Mouse (Mus musculus): ENCODE results near the gene Arid3c. TPM values are rescaled to one million over a fixed set of nuclear protein-coding genes. Genes with fewer than 3 reads are reported as not detected.

Gene Arid3c
- polyA plus RNA-seq, 1 experiment from 2014 or later = 1.8 TPM

GRCm38 (mm10) chr4:41738256-41738603 lies 7.3 kb upstream of the Arid3c start:
- Histone ChIP-seq H3K9ac (replicated peaks; ENCODE audit: low read depth, low read length) (no peak overlapping the region), H3K4me1 (ENCODE audit: control insufficient read depth, insufficient read depth, low read length) (peaks cover 14% of the 10 kb centered on the region), H3K36me3 (ENCODE audit: control insufficient read depth, insufficient read depth, low read length) (no peaks in the 10 kb centered on the region), H3K27me3 (ENCODE audit: control insufficient read depth, insufficient read depth, low read length) (no peaks in the 10 kb centered on the region), H3K27ac (ENCODE audit: low read depth, low read length) (no peak overlapping the region), H3K9me3 (ENCODE audit: control insufficient read depth, low read length) (no peaks in the 10 kb centered on the region), H3K4me2 (ENCODE audit: low read depth, low read length) (no peak overlapping the region), H3K4me3 (ENCODE audit: low read depth, low read length) (no peak overlapping the region)
- no peak for ATAC-seq (ENCODE audit: low read depth)
- WGBS = 68% methylated on average over 1 of the region's 1 CpGs

DNA sequence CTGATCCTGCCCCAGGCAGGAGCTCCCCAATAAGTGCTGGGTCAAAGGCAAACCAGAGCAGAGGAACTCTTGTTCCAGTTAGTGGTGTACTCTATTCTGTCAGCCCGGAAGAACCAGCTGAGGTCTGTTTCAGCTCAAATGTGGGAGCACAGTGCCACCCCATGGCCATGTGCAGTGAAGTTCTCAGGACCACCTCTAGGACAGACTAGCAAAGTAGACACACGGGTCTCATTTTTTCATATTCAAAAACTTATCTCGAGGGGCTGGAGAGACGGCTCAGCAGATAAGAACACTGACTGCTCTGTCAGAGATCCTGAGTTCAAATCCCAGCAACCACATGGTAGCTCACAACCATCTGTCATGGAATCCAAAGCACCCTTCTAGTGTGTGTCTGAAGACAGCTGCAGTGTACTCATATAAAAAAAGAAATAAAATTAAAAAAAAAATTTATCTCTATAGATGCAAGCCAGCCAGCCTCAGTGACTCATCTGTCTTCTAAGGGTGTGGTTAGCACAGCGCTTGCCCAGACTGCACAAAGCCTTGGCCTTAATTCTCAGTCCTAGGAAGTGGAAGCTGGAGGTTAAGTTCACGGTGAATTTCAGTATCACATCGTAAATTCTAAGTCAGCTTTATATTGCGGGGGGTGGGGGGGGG lies 6.8 kb upstream of the Arid3c start:
- no peak overlapping the region for H3K27ac ChIP-seq (ENCODE audit: low read depth, low read length)
- 44% methylated on average over 8 of the region's 8 CpGs for WGBS
- H3K4me2 ChIP-seq (ENCODE audit: low read depth, low read length) = no peak overlapping the region
- no peak overlapping the region for H3K4me3 ChIP-seq (ENCODE audit: low read depth, low read length)
- H3K27me3 ChIP-seq (ENCODE audit: control insufficient read depth, insufficient read depth, low read length) = 0 out of 2 replicates have a peak, but pooled peaks cover 3% of the 10 kb centered on the region
- H3K4me1 ChIP-seq (ENCODE audit: control insufficient read depth, insufficient read depth, low read length) = peaks cover 14% of the 10 kb centered on the region
- no peaks in the 10 kb centered on the region for H3K36me3 ChIP-seq (ENCODE audit: control insufficient read depth, insufficient read depth, low read length)
- ATAC-seq (ENCODE audit: low read depth) = peak; percentile 52; the same call in 1 of the 2 replicates
- no peak overlapping the region for H3K9ac ChIP-seq (replicated peaks; ENCODE audit: low read depth, low read length)
- H3K9me3 ChIP-seq (ENCODE audit: control insufficient read depth, low read length) = no peaks in the 10 kb centered on the region

- Histone ChIP-seq H3K4me3 (ENCODE audit: low read depth, low read length) (no peak overlapping the region), H3K9me3 (ENCODE audit: control insufficient read depth, low read length) (no peaks in the 10 kb centered on the region), H3K27ac (ENCODE audit: low read depth, low read length) (peak overlapping the region; percentile 62), H3K27me3 (ENCODE audit: control insufficient read depth, insufficient read depth, low read length) (peaks cover 20% of the 10 kb centered on the region), H3K4me1 (ENCODE audit: control insufficient read depth, insufficient read depth, low read length) (peaks cover 26% of the 10 kb centered on the region), H3K4me2 (ENCODE audit: low read depth, low read length) (peak overlapping the region; percentile 29; the same call in 1 of the 2 replicates), H3K9ac (replicated peaks; ENCODE audit: low read depth, low read length) (0 out of 2 replicates have a peak overlapping the region, but pooled peaks have one; percentile 7), H3K36me3 (ENCODE audit: control insufficient read depth, insufficient read depth, low read length) (no peaks in the 10 kb centered on the region)
- WGBS = 6% methylated on average over 20 of the region's 20 CpGs
- ATAC-seq (ENCODE audit: low read depth) = peak; percentile 24; the same call in 1 of the 2 replicates
These were observed 3.9 kb downstream of the Arid3c start for GRCm38 (mm10) chr4:41726826-41727621.

DNA sequence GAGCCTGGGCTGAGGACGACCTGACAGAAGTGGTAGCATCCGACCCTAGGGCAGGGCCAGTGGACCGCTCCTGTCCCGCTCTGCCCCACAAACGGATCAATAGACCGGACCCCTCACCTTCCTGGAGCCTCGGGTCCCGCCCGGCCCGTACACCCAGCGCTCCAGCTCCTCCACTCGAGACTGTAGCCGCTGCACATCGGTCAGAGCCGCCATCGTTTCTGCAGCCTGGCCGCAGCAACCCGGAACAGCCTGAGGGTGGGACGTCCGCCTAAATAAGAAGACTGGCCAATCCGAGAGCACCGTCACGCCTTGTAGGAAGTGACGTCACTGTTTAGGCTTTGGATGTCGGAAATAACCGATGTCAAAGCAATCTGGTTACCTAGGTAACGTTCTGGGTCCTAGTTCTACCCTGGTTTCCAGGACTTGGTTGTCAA lies 8.0 kb downstream of the Arid3c start, which contains the start of gene Dctn3:
Gene Dctn3, minus strand, starts transcription at position 253 of the 434 bp plus-strand sequence.
- WGBS = under 1% methylated on average over 27 of the region's 27 CpGs
- H3K4me1 ChIP-seq (ENCODE audit: control insufficient read depth, insufficient read depth, low read length) = peaks cover 29% of the 10 kb centered on the region
- H3K27ac ChIP-seq (ENCODE audit: low read depth, low read length) = peak within 1 kb of the TSS; percentile 52
- H3K9ac ChIP-seq (replicated peaks; ENCODE audit: low read depth, low read length) = peak within 1 kb of the TSS; percentile 89
- no peaks in the 10 kb centered on the region for H3K9me3 ChIP-seq (ENCODE audit: control insufficient read depth, low read length)
- peak within 1 kb of the TSS; percentile 58 for H3K4me2 ChIP-seq (ENCODE audit: low read depth, low read length)
- peaks cover 24% of the 10 kb centered on the region for H3K36me3 ChIP-seq (ENCODE audit: control insufficient read depth, insufficient read depth, low read length)
- H3K27me3 ChIP-seq (ENCODE audit: control insufficient read depth, insufficient read depth, low read length) = peaks cover 5% of the 10 kb centered on the region
- H3K4me3 ChIP-seq (ENCODE audit: low read depth, low read length) = peak within 1 kb of the TSS; percentile 75
- peak; percentile 94 for ATAC-seq (ENCODE audit: low read depth)

DNA sequence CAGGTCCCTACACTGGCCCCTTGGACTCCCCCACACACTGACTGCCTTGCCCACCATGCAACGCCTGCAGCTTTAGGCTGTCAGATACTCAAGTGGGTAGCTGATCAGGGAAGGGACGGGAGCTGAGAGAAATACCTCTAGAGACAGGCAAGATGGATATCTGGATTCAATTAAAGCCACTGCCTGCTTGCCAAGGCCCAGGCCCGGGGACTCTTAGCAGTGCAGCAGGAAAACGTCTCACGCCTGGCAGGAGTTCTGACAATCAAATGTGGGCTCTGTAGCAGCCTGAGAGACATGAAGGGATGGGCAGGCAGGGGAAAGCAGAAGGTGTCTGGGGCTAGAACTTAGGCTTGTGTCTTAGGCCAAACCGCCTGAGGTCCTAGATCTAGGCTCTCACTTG lies 14.1 kb downstream of the Arid3c start:
- no peak for ATAC-seq (ENCODE audit: low read depth)
- H3K27ac ChIP-seq (ENCODE audit: low read depth, low read length) = peak overlapping the region; percentile 17; the same call in 1 of the 2 replicates
- peaks cover 33% of the 10 kb centered on the region for H3K36me3 ChIP-seq (ENCODE audit: control insufficient read depth, insufficient read depth, low read length)
- WGBS = 76% methylated on average over 6 of the region's 6 CpGs
- H3K27me3 ChIP-seq (ENCODE audit: control insufficient read depth, insufficient read depth, low read length) = no peaks in the 10 kb centered on the region
- H3K9ac ChIP-seq (replicated peaks; ENCODE audit: low read depth, low read length) = no peak overlapping the region
- no peak overlapping the region for H3K4me3 ChIP-seq (ENCODE audit: low read depth, low read length)
- H3K9me3 ChIP-seq (ENCODE audit: control insufficient read depth, low read length) = no peaks in the 10 kb centered on the region
- H3K4me2 ChIP-seq (ENCODE audit: low read depth, low read length) = no peak overlapping the region
- peaks cover 27% of the 10 kb centered on the region for H3K4me1 ChIP-seq (ENCODE audit: control insufficient read depth, insufficient read depth, low read length)

- peaks cover 29% of the 10 kb centered on the region for H3K4me1 ChIP-seq (ENCODE audit: control insufficient read depth, insufficient read depth, low read length)
- no peaks in the 10 kb centered on the region for H3K9me3 ChIP-seq (ENCODE audit: control insufficient read depth, low read length)
- peaks cover 32% of the 10 kb centered on the region for H3K36me3 ChIP-seq (ENCODE audit: control insufficient read depth, insufficient read depth, low read length)
- H3K27ac ChIP-seq (ENCODE audit: low read depth, low read length) = no peak overlapping the region
- no peak overlapping the region for H3K4me3 ChIP-seq (ENCODE audit: low read depth, low read length)
- WGBS = 84% methylated on average over 5 of the region's 5 CpGs
- no peaks in the 10 kb centered on the region for H3K27me3 ChIP-seq (ENCODE audit: control insufficient read depth, insufficient read depth, low read length)
- no peak for ATAC-seq (ENCODE audit: low read depth)
- no peak overlapping the region for H3K9ac ChIP-seq (replicated peaks; ENCODE audit: low read depth, low read length)
- H3K4me2 ChIP-seq (ENCODE audit: low read depth, low read length) = no peak overlapping the region
These were observed 15.3 kb downstream of the Arid3c start for GRCm38 (mm10) chr4:41715596-41715995.

DNA sequence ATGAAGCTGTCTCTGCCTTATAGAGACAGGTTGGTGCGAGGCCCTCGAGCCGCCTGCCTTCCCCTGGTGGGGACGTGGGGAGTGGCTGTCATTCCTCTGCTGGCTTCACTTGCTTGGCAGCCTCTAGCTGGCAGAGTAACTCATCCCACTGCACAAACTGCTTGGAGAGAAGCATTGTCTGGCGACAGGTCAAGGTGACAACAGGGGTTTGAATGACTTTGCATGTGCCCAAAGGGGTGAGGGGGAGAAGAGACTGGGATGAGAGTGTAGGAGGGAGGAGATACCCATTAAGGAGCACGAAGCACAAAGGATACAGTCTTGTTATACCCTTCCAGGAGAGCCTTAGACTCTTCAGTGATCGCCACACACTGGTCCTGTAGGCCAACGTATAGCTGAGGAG lies 15.9 kb downstream of the Arid3c start:
- Histone ChIP-seq H3K4me2 (ENCODE audit: low read depth, low read length) (no peak overlapping the region), H3K27ac (ENCODE audit: low read depth, low read length) (no peak overlapping the region), H3K9ac (replicated peaks; ENCODE audit: low read depth, low read length) (no peak overlapping the region), H3K4me3 (ENCODE audit: low read depth, low read length) (no peak overlapping the region), H3K36me3 (ENCODE audit: control insufficient read depth, insufficient read depth, low read length) (peaks cover 27% of the 10 kb centered on the region), H3K27me3 (ENCODE audit: control insufficient read depth, insufficient read depth, low read length) (no peaks in the 10 kb centered on the region), H3K4me1 (ENCODE audit: control insufficient read depth, insufficient read depth, low read length) (peaks cover 29% of the 10 kb centered on the region), H3K9me3 (ENCODE audit: control insufficient read depth, low read length) (no peaks in the 10 kb centered on the region)
- no peak for ATAC-seq (ENCODE audit: low read depth)
- 80% methylated on average over 8 of the region's 8 CpGs for WGBS

- no peaks in the 10 kb centered on the region for H3K27me3 ChIP-seq (ENCODE audit: control insufficient read depth, insufficient read depth, low read length)
- ATAC-seq (ENCODE audit: low read depth) = no peak
- peaks cover 22% of the 10 kb centered on the region for H3K36me3 ChIP-seq (ENCODE audit: control insufficient read depth, insufficient read depth, low read length)
- H3K4me2 ChIP-seq (ENCODE audit: low read depth, low read length) = peak overlapping the region; percentile 97; the same call in 1 of the 2 replicates
- 15% methylated on average over 8 of the region's 8 CpGs for WGBS
- no peaks in the 10 kb centered on the region for H3K9me3 ChIP-seq (ENCODE audit: control insufficient read depth, low read length)
- H3K9ac ChIP-seq (replicated peaks; ENCODE audit: low read depth, low read length) = no peak overlapping the region
- H3K4me1 ChIP-seq (ENCODE audit: control insufficient read depth, insufficient read depth, low read length) = peaks cover 29% of the 10 kb centered on the region
- no peak overlapping the region; the same call in 1 of the 2 replicates for H3K4me3 ChIP-seq (ENCODE audit: low read depth, low read length)
- H3K27ac ChIP-seq (ENCODE audit: low read depth, low read length) = peak overlapping the region; percentile 10; the same call in 1 of the 2 replicates
These were observed 16.7 kb downstream of the Arid3c start for GRCm38 (mm10) chr4:41714276-41714675.

All from neural tube, embryonic 14.5 days (tissue).